Mouse (Mus musculus) kidney, adult 2 months (tissue): ENCODE data around the gene Gm42669.

Source experiments
- CTCF ChIP-seq: fragments of 200-500 bp; conservative IDR thresholded peaks from 2 replicates; pipeline ENCODE4 v1.5.1; 2011; ENCODE audit warnings: low read depth, mild to moderate bottlenecking, control low read depth, low read length, moderate library complexity, mixed read lengths; ENCODE audit not compliant: insufficient read depth, insufficient read length
- POLR2A ChIP-seq: fragments of 200-500 bp; IDR thresholded peaks from one replicate; pipeline ENCODE4 v1.6.1; 2011; ENCODE audit warnings: low read depth, low read length, control low read depth

DNA sequence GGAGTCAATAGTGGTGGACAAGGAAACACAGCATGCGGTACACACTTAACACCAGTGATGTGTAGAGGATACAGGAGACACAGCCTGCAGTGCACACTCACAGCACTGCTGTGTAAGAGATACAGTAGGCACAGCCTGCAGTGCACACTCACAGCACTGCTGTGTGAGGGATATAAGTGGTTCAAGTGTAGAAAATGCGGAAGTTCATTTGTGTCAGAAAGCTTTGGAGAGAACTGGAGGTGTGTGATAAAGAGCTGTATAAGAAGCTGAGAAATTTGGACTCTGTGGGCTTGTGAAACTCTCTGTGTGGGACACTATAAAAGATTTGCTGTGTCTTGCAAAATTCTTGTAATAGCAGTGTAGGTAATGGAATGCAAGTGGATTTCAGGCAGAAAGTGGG lies 27.2 kb upstream of the Gm42669 start:
- TF ChIP-seq CTCF: no peak
- TF ChIP-seq POLR2A: no peak
